Mouse (Mus musculus) Muller cell, postnatal 12 days (primary cell): ENCODE data around the gene Rab15.

ENCODE experiments used
- DNase-seq: peaks from one replicate; pipeline ENCODE4 v3.0.0-alpha.2; 2015; ENCODE audit errors: inconsistent ontology term

The Rab15 gene

GRCm38 (mm10) chr12:76778305-76779083 is 44.2 kb downstream of the Rab15 start:
- DNase-seq = no peak

- DNase-seq = no peak
Observed at GRCm38 (mm10) chr12:76777845-76778244, 44.9 kb downstream of the Rab15 start.

GRCm38 (mm10) chr12:76776898-76777297 is 45.8 kb downstream of the Rab15 start:
- no peak for DNase-seq

GRCm38 (mm10) chr12:76775132-76775531 is 47.6 kb downstream of the Rab15 start:
- DNase-seq = no peak

GRCm38 (mm10) chr12:76774652-76775051 is 48.1 kb downstream of the Rab15 start:
- no peak for DNase-seq

GRCm38 (mm10) chr12:76771540-76771939 is 51.2 kb downstream of the Rab15 start:
- no peak for DNase-seq

GRCm38 (mm10) chr12:76770841-76771500 is 51.7 kb downstream of the Rab15 start:
- DNase-seq = no peak

- no peak for DNase-seq
Observed at GRCm38 (mm10) chr12:76765901-76766630, 56.6 kb downstream of the Rab15 start.

- DNase-seq = peak; percentile 90
Observed at GRCm38 (mm10) chr12:76765354-76765851, 57.3 kb downstream of the Rab15 start, which contains the start of the genes Churc1 and Fntb. Churc1 (plus strand) TSS chr12:76765538. Fntb (plus strand) TSS chr12:76765589.

GRCm38 (mm10) chr12:76752652-76753318 is 69.9 kb downstream of the Rab15 start:
- peak; percentile 24 for DNase-seq

GRCm38 (mm10) chr12:76750866-76751459 is 71.7 kb downstream of the Rab15 start:
- no peak for DNase-seq
